Mouse (Mus musculus) heart, postnatal 0 days (tissue): ENCODE results near the gene Ifna4. TPM values are rescaled to one million over a fixed set of nuclear protein-coding genes. Genes with fewer than 3 reads are reported as not detected.
A peak's percentile ranks its signal among the peaks of the same experiment; 100 is the strongest.
"Not testable (repeated sequence)": the region's sequence is repeated elsewhere in the genome, so short reads cannot be mapped to it uniquely, and the experiment has no call there.

ENCODE experiments used
- ATAC-seq: fragments of 200-750 bp; cut with Nextera tagmentation; 2 replicates; pipeline ENCODE4 v1.8.0; 2017; ENCODE audit warnings: low read depth, moderate number of reproducible peaks, moderate library complexity; ENCODE audit not compliant: insufficient read depth
- DNase-seq: peaks from one replicate; pipeline ENCODE4 v3.0.0-alpha.2; 2016; ENCODE audit warnings: low spot score
- H3K27ac ChIP-seq: fragments of 300-500 bp; sonication (generic); 2 replicates; pipeline ENCODE4 v1.5.1; 2014; ENCODE audit warnings: low read depth, mild to moderate bottlenecking
- H3K27me3 ChIP-seq: fragments of 300-500 bp; sonication (generic); 2 replicates; pipeline ENCODE4 v1.6.1; 2014; ENCODE audit warnings: low read length, mixed read lengths; ENCODE audit not compliant: control insufficient read depth, insufficient read depth
- H3K36me3 ChIP-seq: fragments of 300-500 bp; sonication (generic); replicated peaks from 2 replicates; pipeline ENCODE4 v1.6.1; 2014; ENCODE audit warnings: low read length, mixed read lengths; ENCODE audit not compliant: control insufficient read depth, insufficient read depth
- H3K4me1 ChIP-seq: fragments of 300-500 bp; sonication (generic); 2 replicates; pipeline ENCODE4 v1.6.1; 2014; ENCODE audit warnings: antibody characterized with exemption; ENCODE audit not compliant: control insufficient read depth, insufficient read depth
- H3K4me2 ChIP-seq: fragments of 300-500 bp; sonication (generic); 2 replicates; pipeline ENCODE4 v1.6.1; 2014; ENCODE audit warnings: low read depth, mild to moderate bottlenecking, low read length, moderate library complexity
- H3K4me3 ChIP-seq: fragments of 300-500 bp; sonication (generic); 2 replicates; pipeline ENCODE4 v1.5.1; 2014; ENCODE audit warnings: low read depth, low read length
- H3K9ac ChIP-seq: fragments of 300-500 bp; sonication (generic); replicated peaks from 2 replicates; pipeline ENCODE4 v1.6.1; 2014; ENCODE audit warnings: low read depth, low read length, mixed read lengths
- H3K9me3 ChIP-seq: fragments of 300-500 bp; sonication (generic); replicated peaks from 2 replicates; pipeline ENCODE4 v1.6.1; 2016; ENCODE audit warnings: low read length; ENCODE audit not compliant: control insufficient read depth
- CTCF ChIP-seq: IDR thresholded peaks from 2 replicates; pipeline ENCODE4 v1.5.1; 2016; ENCODE audit warnings: antibody characterized with exemption, control low read depth, low read depth
- EP300 ChIP-seq: IDR thresholded peaks from 2 replicates; pipeline ENCODE4 v1.6.1; 2016; ENCODE audit warnings: antibody characterized with exemption, low read depth
- WGBS: fragments of 180-500 bp; shearing (Covaris S2); extraction: QIAGEN DNeasy Blood & Tissue Kit; methylation state at CpG from one replicate; pipeline ENCODE4 v1.1.7; 2014; 5-methylcytosine and 5-hydroxymethylcytosine counted together
- polyA plus RNA-seq: library from polyadenylated mRNA; unstranded; fragments of >200 nt; fragmentation: Nextera tagmentation; extraction: Ambion mirVana; gene quantifications from 2 replicates; pipeline ENCODE4 v1.2.1, GENCODE M21; 2015
- total RNA-seq: library from RNA; depleted of rRNA; stranded (reverse); fragments of >200 nt; gene quantifications from 2 replicates; pipeline ENCODE4 v1.2.3, GENCODE M21; 2014; ENCODE audit warnings: low replicate concordance

Ifna4 gene
- total and polyA plus RNA-seq, 2 experiments from 2014 or later = not detected

DNA sequence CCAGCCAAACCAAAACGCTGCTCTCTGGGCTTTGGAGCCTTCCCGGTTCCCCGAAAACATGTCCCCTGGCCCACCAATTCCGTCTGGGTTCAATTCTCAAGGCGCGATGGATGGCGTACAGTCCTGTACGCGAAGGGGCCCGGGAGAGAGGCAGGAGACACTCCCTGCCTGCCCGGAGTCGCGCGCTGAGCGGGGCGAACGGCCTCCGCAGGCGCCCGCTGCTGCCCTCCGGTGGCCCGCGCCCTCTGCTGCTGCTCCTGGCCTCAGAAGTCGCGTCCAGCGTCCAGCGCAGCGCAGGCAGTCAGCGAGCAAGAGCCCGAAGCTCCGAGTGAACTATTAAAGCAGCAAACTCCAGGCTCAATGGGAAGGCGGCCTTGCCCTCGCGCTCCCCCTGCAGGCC lies 35.9 kb upstream of the Ifna4 start:
- H3K4me1 ChIP-seq, ATAC-seq, H3K27me3 ChIP-seq, H3K4me2 ChIP-seq, H3K9me3 ChIP-seq, DNase-seq, H3K36me3 ChIP-seq, H3K27ac ChIP-seq, H3K9ac ChIP-seq: not testable (repeated sequence)
- H3K4me3 ChIP-seq = 0 out of 2 replicates have a peak overlapping the region, but pooled peaks have one; percentile 24
- TF ChIP-seq CTCF = peak; percentile 32
- WGBS = 0% methylated on average over 4 of the region's 34 CpGs

- H3K4me3 ChIP-seq = no peak within 1 kb of the TSS
- no peaks in the 10 kb centered on the region for H3K36me3 ChIP-seq
- no peak within 1 kb of the TSS for H3K9ac ChIP-seq
- 52% methylated on average over 3 of the region's 3 CpGs for WGBS
- ATAC-seq = no peak
- DNase-seq = no peak
- H3K4me1 ChIP-seq = no peaks in the 10 kb centered on the region
- no peaks in the 10 kb centered on the region for H3K9me3 ChIP-seq
- TF ChIP-seq CTCF (no peak), EP300 (no peak)
- H3K4me2 ChIP-seq = no peak within 1 kb of the TSS
- H3K27me3 ChIP-seq = no peaks in the 10 kb centered on the region
- H3K27ac ChIP-seq = no peak within 1 kb of the TSS
These were observed 25.7 kb upstream of the Ifna4 start, which contains the start of gene Ifna7 for GRCm38 (mm10) chr4:88815928-88816327. Gene Ifna7 (plus strand): TSS chr4:88816228.

DNA sequence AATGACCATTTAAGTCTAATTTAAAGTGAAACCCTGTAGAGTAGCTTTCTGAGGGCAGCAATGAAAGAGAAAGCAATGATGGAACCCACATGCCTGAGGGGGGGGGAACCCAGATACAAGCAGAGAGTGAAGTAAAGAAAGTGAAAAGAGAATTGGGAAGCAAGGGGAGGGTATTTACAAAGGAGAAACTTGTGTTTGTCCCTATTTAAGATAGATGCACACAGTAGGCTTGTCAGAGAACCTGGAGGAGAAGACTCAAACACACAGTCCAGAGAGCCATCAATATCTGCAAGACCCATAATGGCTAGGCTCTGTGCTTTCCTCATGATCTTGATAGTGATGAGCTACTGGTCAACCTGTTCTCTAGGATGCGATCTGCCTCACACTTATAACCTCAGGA lies 22.0 kb upstream of the Ifna4 start, which contains the start of gene Ifna11:
Ifna11 (plus strand) TSS at position 301 of the 400 bp plus-strand sequence.
- Histone ChIP-seq H3K4me2 (no peak within 1 kb of the TSS), H3K9ac (no peak within 1 kb of the TSS), H3K27ac (no peak within 1 kb of the TSS), H3K9me3 (no peaks in the 10 kb centered on the region), H3K27me3 (no peaks in the 10 kb centered on the region), H3K4me3 (no peak within 1 kb of the TSS), H3K36me3 (no peaks in the 10 kb centered on the region), H3K4me1 (no peaks in the 10 kb centered on the region)
- 57% methylated on average over 1 of the region's 1 CpGs for WGBS
- ATAC-seq = no peak
- no peak for TF ChIP-seq CTCF
- TF ChIP-seq EP300 = no peak
- no peak for DNase-seq

GRCm38 (mm10) chr4:88822995-88823394 lies 18.7 kb upstream of the Ifna4 start:
- no peaks in the 10 kb centered on the region for H3K27me3 ChIP-seq
- no peak overlapping the region for H3K4me3 ChIP-seq
- TF ChIP-seq CTCF (peak; percentile 42), EP300 (no peak)
- H3K9ac ChIP-seq = no peak overlapping the region
- 25% methylated on average over 4 of the region's 4 CpGs for WGBS
- no peak overlapping the region for H3K4me2 ChIP-seq
- no peak for ATAC-seq
- H3K27ac ChIP-seq = no peak overlapping the region
- H3K36me3 ChIP-seq = no peaks in the 10 kb centered on the region
- no peaks in the 10 kb centered on the region for H3K4me1 ChIP-seq
- no peaks in the 10 kb centered on the region for H3K9me3 ChIP-seq
- no peak for DNase-seq

- ATAC-seq, H3K9me3 ChIP-seq, H3K27ac ChIP-seq, H3K9ac ChIP-seq, H3K27me3 ChIP-seq, DNase-seq, H3K4me2 ChIP-seq, H3K4me1 ChIP-seq, H3K36me3 ChIP-seq, H3K4me3 ChIP-seq: not testable (repeated sequence)
These were observed 14.5 kb upstream of the Ifna4 start, which contains the start of gene Ifna6 for GRCm38 (mm10) chr4:88827116-88827515. Gene Ifna6 (plus strand): TSS chr4:88827416.

- DNase-seq (no peak), ATAC-seq (no peak)
- H3K27ac ChIP-seq = no peak overlapping the region
- no peaks in the 10 kb centered on the region for H3K27me3 ChIP-seq
- no peaks in the 10 kb centered on the region for H3K4me1 ChIP-seq
- TF ChIP-seq EP300 (no peak), CTCF (peak; percentile 37)
- no peak overlapping the region for H3K4me2 ChIP-seq
- H3K4me3 ChIP-seq = no peak overlapping the region
- WGBS = 17% methylated on average over 4 of the region's 4 CpGs
- no peaks in the 10 kb centered on the region for H3K36me3 ChIP-seq
- H3K9me3 ChIP-seq = no peaks in the 10 kb centered on the region
- H3K9ac ChIP-seq = no peak overlapping the region
These were observed 11.1 kb upstream of the Ifna4 start for GRCm38 (mm10) chr4:88830523-88830922.

DNA sequence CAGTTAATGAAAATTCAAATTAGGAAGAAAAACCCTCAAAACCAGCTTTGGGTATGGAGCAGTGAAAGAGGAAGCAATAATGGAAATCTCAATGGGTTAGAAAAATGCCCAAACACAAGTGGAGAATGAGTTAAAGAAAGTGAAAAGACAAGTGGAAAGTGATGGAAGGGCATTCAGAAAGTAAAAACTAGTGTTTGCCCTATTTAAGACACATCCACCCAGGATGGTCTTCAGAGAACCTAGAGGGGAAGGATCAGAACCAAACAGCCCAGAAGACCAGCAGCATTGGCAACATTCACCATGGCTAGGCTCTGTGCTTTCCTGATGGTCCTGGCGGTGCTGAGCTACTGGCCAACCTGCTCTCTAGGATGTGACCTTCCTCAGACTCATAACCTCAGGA lies 6.4 kb upstream of the Ifna4 start, which contains the start of gene Ifna5:
Ifna5 (plus strand) TSS at position 301 of the 400 bp plus-strand sequence.
- not testable (repeated sequence) for H3K27ac ChIP-seq, H3K4me2 ChIP-seq, ATAC-seq, H3K9ac ChIP-seq, H3K9me3 ChIP-seq, H3K4me3 ChIP-seq, H3K27me3 ChIP-seq, H3K36me3 ChIP-seq, H3K4me1 ChIP-seq, DNase-seq
- 82% methylated on average over 1 of the region's 1 CpGs for WGBS
